Mouse (Mus musculus) CH12F3 (cell line): Measurements from ENCODE around the gene Evpl.

Experiments used
- in situ Hi-C: fragments of 300-500 bp; cut with MboI; formaldehyde crosslinking; loops from 2 replicates; pipeline ENCODE4 v1.14.3; 2020; ENCODE audit warnings: low sequenced_read_pairs

Gene Evpl

DNA sequence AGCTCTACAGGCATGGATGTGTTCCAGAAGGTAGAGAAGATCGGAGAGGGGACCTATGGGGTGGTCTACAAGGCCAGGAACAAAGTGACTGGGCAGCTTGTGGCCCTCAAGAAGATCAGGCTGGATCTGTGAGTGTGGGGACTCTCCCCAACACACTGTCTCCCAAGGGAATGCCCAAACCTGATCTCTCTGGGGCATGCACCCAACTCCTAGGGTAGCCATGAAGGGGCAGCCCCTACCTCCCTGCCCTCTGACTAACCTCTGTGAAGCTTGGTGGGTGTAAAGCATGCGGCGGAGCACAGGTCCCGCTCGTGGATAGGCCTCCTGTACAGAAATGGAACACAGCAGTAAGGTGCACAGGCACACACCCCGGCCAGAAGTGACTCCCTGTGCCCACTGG lies 21.9 kb downstream of the Evpl start:
- in situ Hi-C loops, result no loop called here

- in situ Hi-C loops, result no loop called here
Measured at GRCm38 (mm10) chr11:116215181-116215580, 22.7 kb downstream of the Evpl start.

- in situ Hi-C loops, result no loop called here
Measured at GRCm38 (mm10) chr11:116213877-116214510, 23.9 kb downstream of the Evpl start.

DNA sequence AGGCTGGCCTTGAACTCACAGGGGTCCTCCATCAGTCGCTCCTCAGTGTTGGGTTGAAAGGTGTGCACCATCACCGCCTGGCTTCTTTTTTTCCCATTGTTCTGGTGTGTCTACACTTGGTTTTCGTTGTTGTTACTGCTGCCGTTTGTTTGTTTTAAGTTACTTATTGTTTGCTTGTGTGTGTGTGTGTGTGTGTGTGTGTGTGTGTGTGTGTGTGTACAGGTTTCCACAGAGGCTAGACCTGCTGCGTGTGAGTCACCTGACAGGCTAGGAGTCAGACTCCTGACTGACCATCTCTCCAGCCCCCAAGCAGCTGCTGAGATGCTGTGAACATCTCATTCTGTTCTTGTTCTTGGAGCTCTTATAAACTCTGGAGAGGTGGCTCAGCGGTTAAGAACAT lies 25.0 kb downstream of the Evpl start:
- in situ Hi-C loops, result no loop called here

GRCm38 (mm10) chr11:116210696-116211095 lies 27.2 kb downstream of the Evpl start:
- in situ Hi-C loops, result no loop called here

DNA sequence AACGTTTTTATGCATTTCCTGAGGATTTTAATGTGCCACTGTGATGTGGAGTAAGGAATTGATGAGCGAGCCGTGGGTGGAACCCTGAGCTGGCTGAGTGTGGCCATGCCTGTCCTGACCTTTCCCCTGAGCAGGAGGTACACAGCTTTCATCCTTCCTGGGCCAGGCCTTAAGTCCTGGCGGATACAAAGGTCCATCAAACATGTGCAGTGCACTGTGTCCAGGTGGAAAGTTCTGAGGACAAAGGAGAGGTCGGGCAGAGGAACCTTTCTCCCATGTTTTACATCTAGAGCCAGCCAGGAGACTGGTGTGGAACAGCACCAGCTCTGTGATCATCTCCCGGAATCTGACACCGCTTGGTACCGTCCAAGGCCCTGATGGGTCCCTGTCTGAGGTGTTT lies 28.6 kb downstream of the Evpl start:
- in situ Hi-C loops, result no loop called here

DNA sequence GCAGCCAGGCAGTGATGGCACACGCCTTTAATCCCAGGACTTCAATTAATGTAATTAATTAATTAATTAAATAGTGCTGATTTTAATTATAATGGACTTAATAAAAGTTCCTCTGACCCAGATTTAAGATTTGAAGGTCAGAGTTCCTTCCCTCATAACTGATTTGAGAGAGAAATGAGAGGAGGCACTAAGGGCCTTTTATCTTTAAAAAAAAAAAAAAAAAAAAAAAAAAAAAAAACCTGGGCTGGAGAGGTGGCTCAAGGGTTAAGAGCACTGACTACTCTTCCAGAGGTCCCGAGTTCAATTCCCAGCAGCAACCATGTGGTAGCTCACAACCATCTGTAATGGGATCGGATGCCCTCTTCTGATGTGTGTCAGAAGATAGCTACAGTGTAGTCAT lies 29.2 kb downstream of the Evpl start:
- in situ Hi-C loops, result no loop called here

DNA sequence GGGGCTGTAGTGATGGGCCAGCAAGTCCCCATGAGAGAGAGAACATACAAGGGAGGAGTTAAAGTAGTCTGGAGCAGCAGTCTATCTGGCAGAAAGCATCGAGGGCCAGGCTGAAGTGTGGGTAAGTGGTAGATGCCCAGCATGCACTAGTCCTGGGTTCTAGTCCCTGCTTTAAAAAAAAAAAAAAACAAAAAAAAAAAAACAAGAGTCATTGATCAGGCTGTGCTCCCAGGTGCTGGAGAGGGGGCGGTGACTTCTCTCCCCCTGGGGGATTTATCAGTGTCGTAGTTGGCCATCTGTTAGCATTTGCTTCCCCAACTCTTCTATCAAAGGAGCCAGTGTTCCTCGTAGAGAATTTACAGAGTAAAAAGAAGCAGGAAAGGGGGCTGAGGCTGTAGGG lies 31.2 kb downstream of the Evpl start:
- in situ Hi-C loops, result no loop called here

GRCm38 (mm10) chr11:116203150-116203549 lies 34.7 kb downstream of the Evpl start:
- in situ Hi-C loops, result no loop called here

DNA sequence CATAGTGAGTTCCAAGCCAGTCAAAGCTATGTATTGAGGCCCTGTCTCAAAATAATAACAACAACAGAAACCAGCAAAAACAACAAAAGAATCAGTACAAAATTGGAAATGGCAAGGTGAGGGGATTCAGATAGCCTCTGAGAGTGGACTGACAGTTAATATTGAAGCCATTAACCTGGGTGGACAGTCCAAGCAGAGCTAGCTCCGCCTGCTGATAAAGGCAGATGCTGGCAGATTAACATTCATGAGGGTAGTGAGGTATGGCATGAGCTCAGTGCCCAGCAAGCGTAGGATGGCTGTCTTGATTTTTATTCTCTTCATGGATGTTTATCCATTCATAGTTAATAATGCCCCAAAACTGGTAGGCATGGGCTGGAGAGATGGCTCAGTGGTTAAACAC lies 36.7 kb downstream of the Evpl start:
- in situ Hi-C loops, result no loop called here

DNA sequence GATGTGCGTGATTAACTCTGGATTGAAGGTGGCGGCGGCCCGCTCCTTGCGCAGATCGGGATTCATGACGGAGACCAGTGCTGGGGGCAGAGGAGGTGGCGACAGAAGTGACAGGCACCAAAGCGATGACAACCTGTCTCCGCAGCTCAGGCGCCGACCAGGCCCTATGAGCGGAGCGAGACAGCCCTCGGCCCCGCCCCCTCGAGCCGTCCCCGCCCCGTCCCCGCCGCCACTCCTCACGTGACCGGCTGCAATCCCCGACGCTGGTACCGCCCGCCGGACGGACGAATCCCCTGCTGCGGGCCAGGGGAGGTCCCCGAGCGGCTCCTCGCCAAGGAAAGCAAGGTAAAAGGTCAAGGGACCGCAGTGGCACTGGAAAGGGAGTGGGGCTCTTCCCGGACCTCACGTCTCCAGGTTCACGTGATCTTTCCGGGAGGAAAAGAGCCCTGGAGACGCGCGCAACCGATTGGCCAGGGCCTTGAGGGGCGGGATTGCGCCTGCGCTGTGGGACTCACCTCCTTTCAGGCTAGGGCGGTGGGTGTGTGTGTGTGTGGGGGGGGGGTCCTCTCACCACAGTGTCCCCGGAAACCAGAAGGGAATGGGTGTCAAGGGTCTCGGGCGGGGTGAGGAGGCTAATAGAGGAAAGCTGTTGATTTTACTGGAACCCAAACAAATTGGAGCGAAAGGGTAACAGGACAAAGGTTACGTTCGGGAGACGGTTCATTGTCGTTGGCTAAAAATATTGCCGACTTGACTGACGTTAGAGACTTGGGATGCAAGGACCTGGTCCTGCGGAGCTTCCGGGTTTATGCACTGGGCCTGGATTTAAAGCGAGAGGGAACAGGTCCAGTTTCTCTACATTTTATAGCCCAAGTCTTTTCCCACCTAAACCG lies 39.0 kb downstream of the Evpl start, which contains the start of the genes Ten1 and Acox1:
TSS of gene Ten1 (plus strand) at position 217 of the 893 bp plus-strand sequence.
TSS of gene Acox1 (minus strand) at position 407 of the 893 bp plus-strand sequence.
- in situ Hi-C loops, result no loop called here

DNA sequence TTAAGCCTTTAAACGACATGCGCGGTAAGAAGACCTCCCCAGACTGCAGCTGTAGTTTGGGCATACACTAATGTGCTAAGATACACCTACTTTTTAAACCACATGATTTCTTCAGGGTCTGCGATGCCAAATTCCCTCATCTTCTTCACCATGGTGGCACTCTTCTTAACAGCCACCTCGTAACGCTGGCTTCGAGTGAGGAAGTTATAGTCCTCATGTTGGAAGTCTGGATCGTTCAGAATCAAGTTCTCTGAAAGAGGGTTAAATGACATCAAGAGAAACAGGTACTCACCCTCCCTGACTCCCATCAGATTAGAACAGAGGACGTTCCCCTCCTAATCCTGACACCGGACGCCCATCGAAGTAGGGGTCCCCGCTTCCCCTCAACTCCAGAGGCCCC lies 39.7 kb downstream of the Evpl start:
- in situ Hi-C loops, result no loop called here

- in situ Hi-C loops, result no loop called here
Measured at GRCm38 (mm10) chr11:116197584-116197906, 40.3 kb downstream of the Evpl start.

- in situ Hi-C loops, result no loop called here
Measured at GRCm38 (mm10) chr11:116196866-116197583, 40.9 kb downstream of the Evpl start.

- in situ Hi-C loops, result no loop called here
Measured at GRCm38 (mm10) chr11:116196336-116196735, 41.5 kb downstream of the Evpl start.

DNA sequence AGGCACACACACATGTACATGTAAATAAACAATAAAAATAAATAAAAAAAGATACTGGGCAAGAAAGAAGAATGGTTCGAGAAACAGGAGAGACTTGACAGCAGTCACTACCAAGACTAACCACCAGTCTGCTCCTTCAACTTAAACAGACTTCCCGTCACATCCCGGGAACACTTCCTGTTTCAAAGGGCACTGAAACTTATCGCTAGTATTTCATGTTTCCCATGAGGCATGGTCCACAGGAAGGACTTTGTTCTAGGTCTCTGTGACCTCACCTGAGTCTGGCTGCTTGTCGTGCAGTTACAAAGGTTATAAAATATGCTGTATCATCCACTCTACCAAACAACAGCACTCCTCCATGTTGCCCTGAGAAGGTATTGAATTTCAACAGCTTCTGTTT lies 42.6 kb downstream of the Evpl start:
- in situ Hi-C loops, result no loop called here

GRCm38 (mm10) chr11:116194619-116195018 lies 43.3 kb downstream of the Evpl start:
- in situ Hi-C loops, result no loop called here

GRCm38 (mm10) chr11:116187226-116187930 lies 50.5 kb downstream of the Evpl start:
- in situ Hi-C loops, result no loop called here

- in situ Hi-C loops, result no loop called here
Measured at GRCm38 (mm10) chr11:116186360-116186759, 51.5 kb downstream of the Evpl start.

- in situ Hi-C loops, result no loop called here
Measured at GRCm38 (mm10) chr11:116185836-116186235, 52.0 kb downstream of the Evpl start.
